In genomic region chr3:33440905-33441304, GRCm38 (mm10) we compare ENCODE assay signal across 11 mouse cellular contexts.
"Had no signal": no experiment of that assay in that cellular context is flagged by ENCODE, and none has a peak within 500 bp of the region (broad histone marks: within the 10 kb centered on the region; RNA-seq: fewer than 3 reads in every experiment).

No protein-coding gene starts in this region.

- ATAC-seq: intestine, postnatal 0 days; lung, postnatal 0 days had no signal

- H3K9me3 ChIP-seq: limb, embryonic 10.5 days had no signal

- H3K4me1 ChIP-seq: limb, embryonic 10.5 days; liver, embryonic 15.5 days had no signal

- H3K36me3 ChIP-seq: limb, embryonic 10.5 days; liver, embryonic 15.5 days had no signal

- H3K4me3 ChIP-seq: limb, embryonic 10.5 days; liver, embryonic 15.5 days had no signal

- H3K4me2 ChIP-seq: liver, embryonic 11.5 days; liver, embryonic 15.5 days had no signal

- DNase-seq: kidney, adult 8-10 months; kidney, postnatal 25 days; lung, adult 2 months; lung, postnatal 36 days; thymus, postnatal 14 days had no signal

- H3K27ac ChIP-seq: limb, embryonic 10.5 days; liver, embryonic 15.5 days; stomach, postnatal 0 days had no signal

- H3K27me3 ChIP-seq: liver, embryonic 15.5 days had no signal

- H3K9ac ChIP-seq: liver, embryonic 15.5 days had no signal
